In genomic region chr1:90972911-90973573, GRCm38 (mm10) we compare ENCODE assay signal across 1 mouse cellular context.
TF ChIP-seq lines count a peak whose summit lies in the region.

No protein-coding gene starts in this region.

TF ChIP-seq in C2C12, 6 proteins besides CTCF, POLR2A, EP300 and RAD21:
- no peak for TF ChIP-seq MYOG (IDR thresholded peaks at IDR 0.05; ENCODE audit: control insufficient read depth, extremely low read depth, insufficient read length)
- peak; percentile 82 for TF ChIP-seq MAX (IDR thresholded peaks at IDR 0.05)
TF ChIP-seq in C2C12: peak in this region for 1.
